Comparison of ENCODE assay signal across 8 mouse cellular contexts in the genomic region with DNA sequence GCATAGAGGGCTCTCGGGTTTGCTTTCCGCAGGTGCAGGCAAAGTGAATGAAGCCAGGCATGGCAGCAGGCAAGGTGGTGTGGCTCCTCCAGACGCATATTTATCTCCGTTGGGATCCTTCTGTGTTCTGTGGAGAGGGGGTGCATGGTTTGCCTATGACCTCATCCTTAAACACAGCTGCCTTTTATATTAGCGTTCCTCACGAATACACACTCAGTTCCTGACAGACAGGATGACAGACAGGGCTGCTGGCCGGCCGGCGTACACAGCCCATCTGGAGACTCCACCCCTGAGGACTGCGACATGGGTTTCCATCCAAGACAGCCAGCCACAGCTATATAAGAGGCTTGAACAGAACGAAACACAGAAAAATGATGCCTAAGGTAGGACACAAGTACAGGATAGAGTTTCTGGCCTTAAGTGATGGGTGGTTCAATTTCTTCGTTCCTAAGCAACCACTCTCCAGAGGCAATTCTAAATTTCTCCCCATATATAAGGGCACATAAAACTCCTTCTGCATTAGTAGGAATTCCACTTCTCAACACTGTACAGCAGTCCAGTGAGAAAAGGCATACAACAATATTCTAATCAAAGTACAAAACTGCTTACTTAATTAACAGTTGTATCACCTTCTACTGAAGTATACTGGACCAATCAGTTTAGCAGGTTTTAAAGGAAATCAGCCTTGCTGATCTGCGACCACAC.
DNase-seq lines count a peak whose midpoint lies in the region; ATAC-seq and TF ChIP-seq lines count a peak whose summit lies in the region.

No protein-coding gene starts in this region.

- H3K4me2 ChIP-seq in lung, postnatal 0 days (replicated peaks; ENCODE audit: low read depth, low read length) = no peak overlapping the region

- no peak for DNase-seq in cerebellum, postnatal 4 days (ENCODE audit: low spot score in 2 of 2)
- DNase-seq in A20 (ENCODE audit: low read depth, low spot score) (peak; percentile 86), liver (no peak)
- no peak for DNase-seq in heart, embryonic 10.5 days (ENCODE audit: low spot score)
- no peak for DNase-seq in lung, postnatal 0 days (ENCODE audit: low spot score)
- no peak for DNase-seq in left cerebral cortex, adult 8-10 months (ENCODE audit: low spot score in 2 of 2)
- no peak for DNase-seq in left cerebral cortex, adult 9 months (ENCODE audit: low spot score in 2 of 2)

- H3K27ac ChIP-seq in heart, embryonic 10.5 days = peak overlapping the region; percentile 30
- no peak overlapping the region; the same call in 1 of the 2 replicates for H3K27ac ChIP-seq in lung, postnatal 0 days (ENCODE audit: low read length)

- 41% methylated on average over 13 of the region's 13 CpGs for WGBS in heart, embryonic 10.5 days
- WGBS in lung, postnatal 0 days = 26% methylated on average over 13 of the region's 13 CpGs

- no peaks in the 10 kb centered on the region for H3K9me3 ChIP-seq in heart, embryonic 10.5 days
- H3K9me3 ChIP-seq in lung, postnatal 0 days (ENCODE audit: low read length) = no peaks in the 10 kb centered on the region

- TF ChIP-seq EP300 in lung, postnatal 0 days (IDR thresholded peaks at IDR 0.05) = peak; percentile 30; the same call in 1 of the 2 replicates

- peak; percentile 34; the same call in 1 of the 2 replicates for ATAC-seq in cerebellum, adult (ENCODE audit: insufficient number of reproducible peaks, low FRiP score, low TSS enrichment)
- ATAC-seq in lung, postnatal 0 days = peak; percentile 75

- peaks cover 8% of the 10 kb centered on the region; the same call in 1 of the 2 replicates for H3K36me3 ChIP-seq in heart, embryonic 10.5 days
- H3K36me3 ChIP-seq in lung, postnatal 0 days (ENCODE audit: insufficient read depth, low read length) = no peaks in the 10 kb centered on the region

- no peaks in the 10 kb centered on the region for H3K27me3 ChIP-seq in heart, embryonic 10.5 days (ENCODE audit: insufficient read depth, poor library complexity, severe bottlenecking)
- H3K27me3 ChIP-seq in lung, postnatal 0 days (replicated peaks; ENCODE audit: insufficient read depth, low read length) = no peaks in the 10 kb centered on the region

- no peak overlapping the region for H3K9ac ChIP-seq in lung, postnatal 0 days (replicated peaks; ENCODE audit: low read depth)

- H3K4me3 ChIP-seq in heart, embryonic 10.5 days = no peak overlapping the region; the same call in 1 of the 2 replicates
- no peak overlapping the region for H3K4me3 ChIP-seq in lung, postnatal 0 days (ENCODE audit: low read depth, low read length)

- H3K4me1 ChIP-seq in heart, embryonic 10.5 days = peaks cover 57% of the 10 kb centered on the region
- peaks cover 30% of the 10 kb centered on the region; the same call in 1 of the 2 replicates for H3K4me1 ChIP-seq in lung, postnatal 0 days (ENCODE audit: insufficient read depth, low read depth, low read length)

- no peak for TF ChIP-seq CTCF in lung, postnatal 0 days (IDR thresholded peaks at IDR 0.05)
